Mouse (Mus musculus): ENCODE measurements around the gene Armh4. TPM values are rescaled to one million over a fixed set of nuclear protein-coding genes. Genes with fewer than 3 reads are reported as not detected.
"Not testable (repeated sequence)": the region's sequence is repeated elsewhere in the genome, so short reads cannot be mapped to it uniquely, and the experiment has no call there.

Gene Armh4
- 10 to 100 TPM; 28.4 to 28.5 TPM for total RNA-seq (2021)

GRCm38 (mm10) chr14:49782715-49783531 lies at the start of gene Armh4:
Gene Armh4 (minus strand): TSS chr14:49783383.
- intact Hi-C loops (cut with DNase I) = no loop called here
- peak; percentile 76 to 82 for DNase-seq (ENCODE audit: extremely low spot score in 1 of 2, low spot score in 2 of 2)

GRCm38 (mm10) chr14:49829192-49830171 lies 46.3 kb upstream of the Armh4 start:
- intact Hi-C loops (cut with DNase I) = loop anchor here (5.0 to 10.0 kb wide), 2 partner anchors 72 to 595 kb away; no protein-coding TSS in a partner anchor
- DNase-seq (ENCODE audit: extremely low spot score in 1 of 2, low spot score in 2 of 2) = no peak

GRCm38 (mm10) chr14:49819721-49820440 lies 36.7 kb upstream of the Armh4 start:
- DNase-seq (ENCODE audit: extremely low spot score in 1 of 2, low spot score in 2 of 2); intact Hi-C loops (cut with DNase I): not testable (repeated sequence)

- intact Hi-C loops (cut with DNase I); DNase-seq (ENCODE audit: extremely low spot score in 1 of 2, low spot score in 2 of 2): not testable (repeated sequence)
Measured at GRCm38 (mm10) chr14:49818713-49819208, 35.6 kb upstream of the Armh4 start.

- intact Hi-C loops (cut with DNase I); DNase-seq (ENCODE audit: extremely low spot score in 1 of 2, low spot score in 2 of 2): not testable (repeated sequence)
Measured at GRCm38 (mm10) chr14:49812966-49813365, 29.8 kb upstream of the Armh4 start.

- intact Hi-C loops (cut with DNase I); DNase-seq (ENCODE audit: extremely low spot score in 1 of 2, low spot score in 2 of 2): not testable (repeated sequence)
Measured at GRCm38 (mm10) chr14:49805051-49805450, 21.9 kb upstream of the Armh4 start.

- no peak for DNase-seq (ENCODE audit: extremely low spot score in 1 of 2, low spot score in 2 of 2)
- intact Hi-C loops (cut with DNase I) = no loop called here
Measured at GRCm38 (mm10) chr14:49801444-49801843, 18.3 kb upstream of the Armh4 start.

- no peak for DNase-seq (ENCODE audit: extremely low spot score in 1 of 2, low spot score in 2 of 2)
- intact Hi-C loops (cut with DNase I) = no loop called here
Measured at GRCm38 (mm10) chr14:49793948-49794347, 10.8 kb upstream of the Armh4 start.

GRCm38 (mm10) chr14:49790542-49790941 lies 7.4 kb upstream of the Armh4 start:
- no peak for DNase-seq (ENCODE audit: extremely low spot score in 1 of 2, low spot score in 2 of 2)

GRCm38 (mm10) chr14:49785793-49786192 lies 2.6 kb upstream of the Armh4 start:
- intact Hi-C loops (cut with DNase I) = no loop called here
- peak; percentile 37 to 51 for DNase-seq (ENCODE audit: extremely low spot score in 1 of 2, low spot score in 2 of 2)

More at GRCm38 (mm10) chr14:49790542-49790941, 7.4 kb upstream of the Armh4 start:
- intact Hi-C loops (cut with DNase I) = no loop called here

- intact Hi-C loops (cut with DNase I) = no loop called here
- no peak for DNase-seq (ENCODE audit: extremely low spot score in 1 of 2, low spot score in 2 of 2)
Measured at GRCm38 (mm10) chr14:49783866-49784265, 683 bp upstream of the Armh4 start.

- DNase-seq (ENCODE audit: extremely low spot score in 1 of 2, low spot score in 2 of 2) = no peak
- intact Hi-C loops (cut with DNase I) = no loop called here
Measured at GRCm38 (mm10) chr14:49780416-49780815, 2.8 kb downstream of the Armh4 start.

- intact Hi-C loops (cut with DNase I); DNase-seq (ENCODE audit: extremely low spot score in 1 of 2, low spot score in 2 of 2): not testable (repeated sequence)
Measured at GRCm38 (mm10) chr14:49777539-49777938, 5.6 kb downstream of the Armh4 start.

GRCm38 (mm10) chr14:49771746-49772145 lies 11.4 kb downstream of the Armh4 start:
- no peak for DNase-seq (ENCODE audit: extremely low spot score in 1 of 2, low spot score in 2 of 2)
- intact Hi-C loops (cut with DNase I) = no loop called here

GRCm38 (mm10) chr14:49766601-49767000 lies 16.6 kb downstream of the Armh4 start:
- DNase-seq (ENCODE audit: extremely low spot score in 1 of 2, low spot score in 2 of 2) = no peak
- intact Hi-C loops (cut with DNase I) = no loop called here

GRCm38 (mm10) chr14:49755845-49756244 lies 27.3 kb downstream of the Armh4 start:
- no peak for DNase-seq (ENCODE audit: extremely low spot score in 1 of 2, low spot score in 2 of 2)
- intact Hi-C loops (cut with DNase I) = loop anchor here (5.0 kb wide), 1 partner anchor 76 kb away; no protein-coding TSS in a partner anchor

GRCm38 (mm10) chr14:49752614-49753013 lies 30.6 kb downstream of the Armh4 start:
- DNase-seq (ENCODE audit: extremely low spot score in 1 of 2, low spot score in 2 of 2) = no peak
- intact Hi-C loops (cut with DNase I) = no loop called here

GRCm38 (mm10) chr14:49745874-49746273 lies 37.3 kb downstream of the Armh4 start:
- intact Hi-C loops (cut with DNase I) = no loop called here
- DNase-seq (ENCODE audit: extremely low spot score in 1 of 2, low spot score in 2 of 2) = peak in 1 of 2 experiments; percentile 9

Data from left cerebral cortex, postnatal 10 days (tissue).